Mouse (Mus musculus) midbrain, postnatal 0 days (tissue): Measurements from ENCODE around the gene Bod1l. TPM values are rescaled to one million over a fixed set of nuclear protein-coding genes. Genes with fewer than 3 reads are reported as not detected.

Source experiments
- ATAC-seq: fragments of 200-750 bp; cut with Nextera tagmentation; 2 replicates; pipeline ENCODE4 v1.8.0; 2017; ENCODE audit warnings: moderate number of reproducible peaks, mild to moderate bottlenecking, moderate TSS enrichment, moderate library complexity; ENCODE audit not compliant: low FRiP score
- DNase-seq: peaks from one replicate; pipeline ENCODE4 v3.0.0-alpha.2; 2015; ENCODE audit warnings: low spot score
- H3K27ac ChIP-seq: fragments of 300-500 bp; sonication (generic); 2 replicates; pipeline ENCODE4 v1.5.1; 2014; ENCODE audit warnings: low read depth, mild to moderate bottlenecking, low read length, mixed read lengths
- H3K27me3 ChIP-seq: fragments of 300-500 bp; sonication (generic); 2 replicates; pipeline ENCODE4 v1.6.1; 2014; ENCODE audit warnings: low read length, control low read depth, mixed read lengths; ENCODE audit not compliant: insufficient read depth
- H3K36me3 ChIP-seq: fragments of 300-500 bp; sonication (generic); 2 replicates; pipeline ENCODE4 v1.6.1; 2014; ENCODE audit warnings: low read length, control low read depth, mixed read lengths; ENCODE audit not compliant: insufficient read depth
- H3K4me1 ChIP-seq: fragments of 300-500 bp; sonication (generic); 2 replicates; pipeline ENCODE4 v1.6.1; 2014; ENCODE audit warnings: mild to moderate bottlenecking, control low read depth, antibody characterized with exemption, low read length, mixed read lengths; ENCODE audit not compliant: insufficient read depth
- H3K4me2 ChIP-seq: fragments of 300-500 bp; sonication (generic); 2 replicates; pipeline ENCODE4 v1.6.1; 2014; ENCODE audit warnings: low read depth, mild to moderate bottlenecking, low read length, mixed read lengths; ENCODE audit not compliant: poor library complexity, severe bottlenecking
- H3K4me3 ChIP-seq: fragments of 300-500 bp; sonication (generic); 2 replicates; pipeline ENCODE4 v1.5.1; 2014; ENCODE audit warnings: low read depth, mild to moderate bottlenecking, low read length, moderate library complexity
- H3K9ac ChIP-seq: fragments of 300-500 bp; sonication (generic); replicated peaks from 2 replicates; pipeline ENCODE4 v1.6.1; 2014; ENCODE audit warnings: mild to moderate bottlenecking, low read length, moderate library complexity, mixed read lengths; ENCODE audit not compliant: poor library complexity, severe bottlenecking
- H3K9me3 ChIP-seq: fragments of 300-500 bp; sonication (generic); 2 replicates; pipeline ENCODE4 v1.6.1; 2016; ENCODE audit warnings: low read length, control low read depth
- CTCF ChIP-seq: IDR thresholded peaks from 2 replicates; pipeline ENCODE4 v1.5.1; 2016; ENCODE audit warnings: antibody characterized with exemption, mild to moderate bottlenecking
- WGBS: fragments of 180-500 bp; shearing (Covaris S2); extraction: QIAGEN DNeasy Blood & Tissue Kit; methylation state at CpG from one replicate; pipeline ENCODE4 v1.1.7; 2014; 5-methylcytosine and 5-hydroxymethylcytosine counted together
- polyA plus RNA-seq: library from polyadenylated mRNA; unstranded; fragments of >200 nt; fragmentation: Nextera tagmentation; extraction: Ambion mirVana; gene quantifications from 2 replicates; pipeline ENCODE4 v1.2.1, GENCODE M21; 2015
- total RNA-seq: library from RNA; depleted of rRNA; stranded (reverse); fragments of >200 nt; gene quantifications from 2 replicates; pipeline ENCODE4 v1.2.3, GENCODE M21; 2014

Gene Bod1l
- total and polyA plus RNA-seq, 2 experiments from 2014 or later: 16.6 to 30.6 TPM

- H3K36me3 ChIP-seq: peaks cover 50% of the 10 kb centered on the region
- H3K27ac ChIP-seq: no peak overlapping the region
- WGBS: 86% methylated on average over 3 of the region's 3 CpGs
- H3K4me1 ChIP-seq: no peaks in the 10 kb centered on the region
- H3K27me3 ChIP-seq: no peaks in the 10 kb centered on the region
- H3K4me3 ChIP-seq: no peak overlapping the region
- no peak for ATAC-seq
- no peak for TF ChIP-seq CTCF
- DNase-seq: no peak
- no peaks in the 10 kb centered on the region for H3K9me3 ChIP-seq
- H3K4me2 ChIP-seq: no peak overlapping the region
- H3K9ac ChIP-seq: no peak overlapping the region
Observed at GRCm38 (mm10) chr5:41811279-41811678, 32.8 kb downstream of the Bod1l start.

GRCm38 (mm10) chr5:41807383-41807782, 36.7 kb downstream of the Bod1l start:
- H3K27ac ChIP-seq: no peak overlapping the region
- no peaks in the 10 kb centered on the region for H3K27me3 ChIP-seq
- ATAC-seq: no peak
- peaks cover 43% of the 10 kb centered on the region for H3K36me3 ChIP-seq
- no peaks in the 10 kb centered on the region for H3K4me1 ChIP-seq
- no peak overlapping the region for H3K9ac ChIP-seq
- no peak overlapping the region for H3K4me3 ChIP-seq
- no peak for DNase-seq
- no peaks in the 10 kb centered on the region for H3K9me3 ChIP-seq
- no peak overlapping the region for H3K4me2 ChIP-seq
- TF ChIP-seq CTCF: no peak
- WGBS: 88% methylated on average over 2 of the region's 2 CpGs

- Histone ChIP-seq H3K4me1 (no peaks in the 10 kb centered on the region), H3K27ac (no peak overlapping the region), H3K9me3 (no peaks in the 10 kb centered on the region), H3K4me2 (no peak overlapping the region), H3K36me3 (peaks cover 34% of the 10 kb centered on the region), H3K9ac (no peak overlapping the region), H3K4me3 (no peak overlapping the region), H3K27me3 (no peaks in the 10 kb centered on the region)
- 95% methylated on average over 5 of the region's 5 CpGs for WGBS
- no peak for DNase-seq
- no peak for ATAC-seq
- no peak for TF ChIP-seq CTCF
Observed at GRCm38 (mm10) chr5:41806176-41806575, 37.9 kb downstream of the Bod1l start.

GRCm38 (mm10) chr5:41805085-41805484, 39.0 kb downstream of the Bod1l start:
- Histone ChIP-seq H3K27me3 (no peaks in the 10 kb centered on the region), H3K36me3 (peaks cover 38% of the 10 kb centered on the region), H3K9ac (no peak overlapping the region), H3K27ac (no peak overlapping the region), H3K4me3 (no peak overlapping the region), H3K9me3 (no peaks in the 10 kb centered on the region), H3K4me1 (no peaks in the 10 kb centered on the region), H3K4me2 (no peak overlapping the region)
- 98% methylated on average over 2 of the region's 2 CpGs for WGBS
- ATAC-seq: no peak
- TF ChIP-seq CTCF: no peak
- no peak for DNase-seq

GRCm38 (mm10) chr5:41804643-41805042, 39.5 kb downstream of the Bod1l start:
- Histone ChIP-seq H3K4me3 (no peak overlapping the region), H3K27me3 (no peaks in the 10 kb centered on the region), H3K9ac (no peak overlapping the region), H3K4me1 (no peaks in the 10 kb centered on the region), H3K9me3 (no peaks in the 10 kb centered on the region), H3K4me2 (no peak overlapping the region), H3K36me3 (peaks cover 38% of the 10 kb centered on the region), H3K27ac (no peak overlapping the region)
- no peak for ATAC-seq
- WGBS: 94% methylated on average over 2 of the region's 2 CpGs
- TF ChIP-seq CTCF: no peak
- DNase-seq: no peak

- H3K9me3 ChIP-seq: no peaks in the 10 kb centered on the region
- no peak overlapping the region for H3K4me3 ChIP-seq
- H3K4me2 ChIP-seq: no peak overlapping the region
- WGBS: 100% methylated on average over 2 of the region's 2 CpGs
- ATAC-seq: no peak
- DNase-seq: no peak
- no peaks in the 10 kb centered on the region for H3K4me1 ChIP-seq
- no peaks in the 10 kb centered on the region for H3K27me3 ChIP-seq
- peaks cover 41% of the 10 kb centered on the region for H3K36me3 ChIP-seq
- H3K27ac ChIP-seq: no peak overlapping the region
- H3K9ac ChIP-seq: no peak overlapping the region
- no peak for TF ChIP-seq CTCF
Observed at GRCm38 (mm10) chr5:41801622-41802021, 42.5 kb downstream of the Bod1l start.
